Mouse (Mus musculus) MN1 (cell line): ENCODE measurements at regions not wholly inside any gene's neighbourhood (a gene's known extent, or its start where the extent isn't known, plus 50 kb on each side); places are given as distances from the start of the nearest gene placed in this dataset.
A peak's percentile ranks its signal among the peaks of the same experiment; 100 is the strongest.

Experiments used
- DNase-seq: peaks from one replicate; pipeline ENCODE4 v3.0.0-alpha.2; 2016; ENCODE audit warnings: low spot score

- no peak for DNase-seq
These were observed 91.8 kb downstream of the Slc16a9 start for GRCm38 (mm10) chr10:70336741-70337140.

GRCm38 (mm10) chr10:70359421-70359820, 80.9 kb upstream of the Fam13c start:
- no peak for DNase-seq

- DNase-seq: peak; percentile 77
These were observed 80.4 kb upstream of the Fam13c start for GRCm38 (mm10) chr10:70359834-70360233.

- no peak for DNase-seq
These were observed 77.2 kb upstream of the Fam13c start for GRCm38 (mm10) chr10:70363054-70363453.

DNA sequence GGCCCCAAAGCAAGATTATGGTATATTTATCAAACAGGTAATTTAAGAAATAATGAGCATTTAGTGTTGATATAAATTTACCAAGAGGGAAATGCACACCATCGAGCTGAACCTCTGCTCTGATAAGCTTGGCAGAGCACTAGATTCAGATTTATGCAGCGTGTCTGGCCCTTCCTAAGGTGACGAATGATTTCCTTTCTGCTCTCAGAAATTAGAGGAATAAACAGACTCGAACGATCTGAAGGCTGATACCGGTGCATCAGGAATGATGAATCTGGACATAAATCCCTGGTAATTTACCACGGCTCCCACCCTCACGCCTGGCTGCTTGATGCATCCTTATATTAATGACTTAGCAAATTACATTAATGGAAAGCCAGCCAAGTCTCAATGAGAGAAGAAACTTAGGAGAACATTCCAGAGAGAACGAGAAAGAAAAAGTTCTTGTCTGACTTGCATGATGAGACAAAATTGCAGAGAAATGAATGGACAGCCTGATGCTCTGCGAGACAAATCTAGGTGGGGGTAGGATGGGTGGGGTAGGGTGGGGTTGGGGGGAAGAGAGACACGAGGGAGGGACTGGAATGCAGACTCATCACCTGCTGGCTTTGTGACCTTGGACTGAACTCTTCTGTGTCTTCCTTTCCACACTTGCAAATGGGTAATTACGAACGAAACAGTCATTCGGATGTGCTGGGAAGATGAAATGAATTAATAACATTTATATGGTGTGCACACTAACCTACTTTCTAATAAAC, 75.9 kb upstream of the Fam13c start:
- peak; percentile 75 for DNase-seq

GRCm38 (mm10) chr10:70364976-70365345, 75.3 kb upstream of the Fam13c start:
- DNase-seq: no peak

- no peak for DNase-seq
These were observed 74.8 kb upstream of the Fam13c start for GRCm38 (mm10) chr10:70365504-70365903.

- no peak for DNase-seq
These were observed 72.4 kb upstream of the Fam13c start for GRCm38 (mm10) chr10:70367866-70368265.

DNA sequence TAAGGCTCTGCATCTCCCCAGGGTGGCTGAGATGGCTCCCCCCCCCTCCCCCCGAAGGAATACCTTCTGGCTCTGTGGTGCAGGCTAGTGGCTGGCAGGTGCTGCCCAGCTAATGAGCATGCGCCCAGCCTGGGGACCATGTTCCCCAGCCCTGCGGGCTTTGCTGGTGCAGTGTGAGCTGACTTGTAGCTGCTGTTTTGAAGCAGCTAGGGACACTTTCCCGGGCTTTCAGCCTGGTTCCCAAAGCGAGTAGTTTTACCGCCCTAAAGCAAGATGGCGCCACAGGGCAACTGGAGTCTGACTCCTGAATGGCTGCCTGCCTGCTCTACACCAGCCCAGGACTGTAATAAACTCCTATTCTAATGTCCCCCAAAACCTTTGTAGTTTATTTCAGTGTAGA, 71.6 kb upstream of the Fam13c start:
- peak; percentile 63 for DNase-seq

DNA sequence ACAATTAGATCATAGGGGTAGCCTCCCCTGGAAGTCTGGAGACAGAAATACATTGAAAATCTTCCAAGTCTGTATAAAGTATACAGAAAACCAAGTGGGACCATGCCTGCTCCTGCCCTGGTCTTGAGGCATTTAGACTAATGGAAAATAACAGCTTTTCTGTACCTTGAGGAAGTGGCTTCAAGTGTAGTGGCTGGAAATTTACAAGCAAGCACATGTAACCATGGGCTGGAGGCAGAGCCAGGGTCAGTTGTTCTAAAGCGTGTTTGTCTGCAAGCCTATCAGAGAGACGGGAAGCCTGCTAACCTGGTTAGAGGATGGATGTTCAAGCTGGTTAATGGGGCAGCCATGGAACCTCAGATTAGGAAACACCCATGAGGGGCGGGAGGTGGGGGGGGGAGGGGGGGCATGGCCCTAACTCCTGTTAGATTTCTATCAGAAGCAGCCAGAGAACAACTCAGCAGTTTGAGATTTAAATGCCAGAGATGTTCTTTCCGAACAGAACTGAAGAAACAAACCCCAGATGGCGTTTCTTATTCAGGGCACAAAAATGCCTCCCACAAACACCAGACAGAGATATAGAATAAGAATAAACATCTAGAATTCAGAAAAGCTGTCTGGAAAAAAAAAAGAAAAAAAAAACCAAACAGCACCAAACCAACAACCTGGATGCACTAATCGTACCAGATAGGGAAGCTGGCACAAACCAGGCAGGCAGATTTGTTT, 67.7 kb upstream of the Fam13c start:
- DNase-seq: peak; percentile 54

GRCm38 (mm10) chr10:70373207-70373606, 67.1 kb upstream of the Fam13c start:
- peak; percentile 66 for DNase-seq

- no peak for DNase-seq
These were observed 66.4 kb upstream of the Fam13c start for GRCm38 (mm10) chr10:70373836-70374235.

GRCm38 (mm10) chr10:70374726-70375125, 65.6 kb upstream of the Fam13c start:
- DNase-seq: no peak

DNA sequence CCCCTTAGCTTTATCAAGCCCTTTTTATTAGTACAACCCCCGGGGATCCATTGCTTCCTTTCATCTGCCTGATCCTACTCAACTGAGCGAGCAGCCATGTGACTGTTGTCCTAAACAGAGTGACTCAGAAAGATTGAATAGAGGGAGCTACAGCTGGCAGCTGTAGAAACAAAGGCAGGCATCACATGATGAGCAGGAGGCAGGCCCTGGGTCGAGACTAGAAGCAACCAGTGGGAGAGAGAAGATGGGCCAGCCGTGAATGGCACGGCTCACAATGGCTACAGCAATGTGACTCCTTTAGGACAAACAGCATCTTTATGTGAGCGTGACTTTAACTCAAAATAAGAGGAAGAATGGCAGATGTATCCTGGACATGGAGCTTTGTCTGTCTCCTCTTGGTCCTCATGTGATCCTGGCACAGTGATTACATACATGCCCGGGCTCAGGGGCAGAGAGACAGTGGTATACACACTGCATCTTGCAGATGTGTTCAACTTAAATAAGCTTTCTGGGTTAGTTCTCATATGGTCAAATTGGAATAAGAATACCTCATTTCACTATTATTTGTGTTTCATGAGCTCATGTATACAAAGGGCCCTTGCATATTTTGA, 60.1 kb upstream of the Fam13c start:
- DNase-seq: no peak

- DNase-seq: no peak
These were observed 55.6 kb upstream of the Fam13c start for GRCm38 (mm10) chr10:70384689-70385088.

GRCm38 (mm10) chr10:70387729-70388128, 52.6 kb upstream of the Fam13c start:
- no peak for DNase-seq
